Mouse (Mus musculus): ENCODE results near the gene Arsj. TPM values are rescaled to one million over a fixed set of nuclear protein-coding genes. Genes with fewer than 3 reads are reported as not detected.
A peak's percentile ranks its signal among the peaks of the same experiment; 100 is the strongest.

Arsj gene
- total RNA-seq (2021): 1 to 10 TPM; 1.4 to 1.8 TPM

DNA sequence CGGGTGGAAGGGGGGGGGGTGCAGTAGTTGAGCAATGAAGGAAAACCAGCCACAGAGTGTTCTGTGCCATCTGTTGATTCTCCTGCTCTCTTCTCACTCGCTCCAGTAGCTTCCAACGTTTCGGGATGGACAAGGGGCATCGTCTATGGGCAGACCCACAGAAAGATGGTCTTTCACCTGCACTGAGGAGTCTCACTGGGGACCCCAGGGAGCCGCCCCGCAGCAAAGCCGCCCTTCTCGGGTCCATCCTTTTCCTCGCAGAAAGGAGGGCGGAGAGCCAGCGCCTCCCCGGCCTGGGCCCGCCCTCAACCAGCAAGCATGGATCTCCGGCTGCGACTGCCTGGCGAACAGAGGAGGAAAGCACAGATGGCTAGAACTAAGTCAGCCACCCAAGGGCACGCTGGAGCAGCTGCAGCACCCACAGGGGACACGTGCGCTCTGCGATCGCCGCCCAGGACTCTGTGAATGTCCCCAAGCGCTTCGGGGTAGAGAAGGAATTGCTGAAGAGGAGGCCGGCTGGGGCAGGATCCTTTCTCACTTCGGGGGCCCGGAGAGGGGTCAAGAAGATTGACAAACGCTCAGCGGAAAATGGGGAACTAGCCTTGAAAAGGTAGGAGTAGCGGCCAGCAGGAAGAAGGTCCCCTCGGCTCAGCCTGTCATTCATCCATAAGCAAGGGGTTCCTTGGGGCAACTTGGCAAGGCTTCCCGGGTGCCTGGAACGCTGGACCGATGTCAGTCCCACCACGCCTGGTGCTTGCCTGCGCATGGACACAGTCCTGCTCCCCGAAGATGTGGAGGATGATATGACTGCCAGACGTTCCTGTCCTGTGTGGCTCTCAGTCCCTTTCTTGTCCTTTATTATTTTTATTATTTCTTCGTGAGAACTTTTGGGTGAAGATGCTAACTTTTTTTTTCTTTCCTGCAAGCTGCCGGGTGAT, at the start of gene Arsj:
Arsj (plus strand) TSS at position 117 of the 938 bp plus-strand sequence.
- intact Hi-C loops (cut with DNase I): no loop called here
- peak; percentile 67 to 69 for DNase-seq

DNA sequence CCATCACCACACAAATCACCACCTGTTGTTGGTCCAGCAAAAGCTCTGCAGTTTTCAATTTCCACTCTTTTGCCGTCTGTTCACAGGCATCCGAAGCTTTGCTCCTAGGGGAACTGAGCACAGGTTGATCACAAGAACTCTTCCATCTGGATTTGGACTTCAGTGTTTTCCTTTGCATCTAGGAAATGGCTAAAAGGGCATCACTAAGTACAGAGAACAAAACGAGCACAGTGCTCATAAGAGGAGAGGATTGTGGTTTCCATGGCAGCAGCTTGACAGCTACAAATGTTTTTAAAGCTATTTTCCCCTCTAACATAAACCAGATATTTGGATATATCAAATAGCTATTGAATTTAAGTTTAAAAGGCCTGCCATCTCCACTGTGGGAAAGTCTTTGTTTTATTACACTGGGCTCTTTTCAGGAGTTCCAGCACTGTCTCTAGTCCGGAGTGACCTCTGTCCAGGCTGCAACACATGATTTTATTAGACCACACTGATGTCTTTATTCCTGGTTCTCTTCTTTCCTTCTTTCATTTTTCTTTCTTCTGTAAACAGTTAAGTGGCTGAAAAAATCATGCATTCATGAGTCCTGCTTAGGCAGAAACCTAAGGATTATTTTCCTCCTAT, 38.5 kb upstream of the Arsj start:
- intact Hi-C loops (cut with DNase I): no loop called here
- peak; percentile 5 for DNase-seq

DNA sequence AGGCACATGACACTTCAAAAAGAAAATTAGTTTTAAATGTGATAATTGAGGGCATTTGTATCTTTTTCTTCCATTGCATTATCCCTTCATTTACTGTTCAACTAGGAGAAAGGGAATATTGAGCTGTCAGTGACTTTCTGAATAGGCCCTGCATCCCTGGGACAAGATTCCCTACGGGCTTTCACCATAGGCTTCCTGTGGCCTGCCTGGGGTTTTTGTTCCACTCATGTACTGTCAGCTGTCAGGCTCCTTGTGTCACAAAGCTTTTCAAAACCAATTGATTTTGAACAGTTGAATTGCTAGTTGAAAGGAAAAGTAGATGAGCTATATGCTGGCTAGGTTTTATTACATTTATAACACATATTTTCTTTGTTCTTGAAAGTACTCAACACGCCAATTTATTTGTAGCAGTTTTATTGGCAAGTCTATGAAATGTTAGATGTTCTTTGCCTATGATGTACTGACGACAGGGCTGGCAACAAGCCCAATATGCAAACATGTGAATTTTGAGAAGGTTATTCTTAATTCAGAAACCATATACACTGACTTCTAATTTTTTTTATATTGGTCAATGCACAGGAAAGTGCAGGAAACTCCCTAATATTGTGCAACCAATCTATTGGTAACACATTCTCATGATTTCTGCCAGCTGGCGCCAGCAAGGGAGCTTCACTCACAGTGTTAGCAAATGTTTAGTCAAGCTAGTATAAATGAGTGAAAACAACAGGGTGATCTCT, 37.4 kb upstream of the Arsj start:
- peak; percentile 5 to 14 for DNase-seq
- intact Hi-C loops (cut with DNase I): no loop called here

DNA sequence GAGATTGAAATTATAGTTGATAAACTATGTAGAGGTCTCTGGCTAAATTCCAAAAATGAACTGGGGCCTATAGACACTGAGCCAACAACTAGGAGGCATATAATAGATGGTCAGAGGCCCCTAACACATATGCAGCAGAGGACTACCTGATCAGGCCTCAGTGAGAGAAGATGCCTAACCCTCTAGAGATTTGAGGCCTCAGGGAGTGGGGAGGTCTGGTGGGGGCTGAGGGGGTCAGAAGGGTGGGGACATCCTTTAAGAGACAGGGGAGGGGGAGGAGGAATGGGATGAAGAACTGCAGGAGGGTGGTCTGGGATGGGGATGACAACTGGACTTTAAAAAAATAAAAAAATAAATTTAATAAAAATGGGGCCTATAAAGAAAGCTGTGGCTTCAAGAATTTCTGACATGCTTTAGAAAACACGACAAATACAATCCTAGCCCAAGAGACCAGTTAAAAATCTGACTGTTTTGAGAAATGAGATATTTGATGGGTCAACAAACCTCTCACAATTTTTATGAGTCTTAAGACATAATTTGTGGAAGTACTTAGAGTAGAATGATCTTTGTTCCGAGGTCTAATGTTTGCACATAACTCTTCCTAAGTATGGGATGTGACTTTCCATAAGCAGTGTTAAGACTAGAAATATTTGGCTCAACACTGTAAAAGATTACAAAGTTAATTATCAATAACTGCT, 36.7 kb upstream of the Arsj start:
- DNase-seq: no peak
- intact Hi-C loops (cut with DNase I): no loop called here

DNA sequence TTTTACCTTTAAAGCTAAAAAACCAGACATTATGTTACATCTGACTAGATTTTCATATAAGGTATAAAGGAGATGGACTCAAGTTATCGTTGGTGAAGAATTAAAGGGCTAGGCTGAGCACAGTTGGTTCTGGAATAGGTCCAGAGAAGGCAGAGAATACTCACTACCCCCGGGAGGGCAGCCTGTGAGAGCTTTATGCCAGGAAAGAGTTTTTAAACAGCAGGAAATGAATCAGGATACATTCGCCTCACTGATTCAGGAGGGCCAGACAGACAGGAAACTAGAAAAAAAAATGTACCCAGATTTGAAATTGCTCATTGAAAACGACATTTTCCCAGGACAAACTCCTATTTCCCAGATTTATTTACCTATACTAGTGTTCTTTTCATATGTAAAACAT, 28.2 kb upstream of the Arsj start:
- intact Hi-C loops (cut with DNase I): no loop called here

DNA sequence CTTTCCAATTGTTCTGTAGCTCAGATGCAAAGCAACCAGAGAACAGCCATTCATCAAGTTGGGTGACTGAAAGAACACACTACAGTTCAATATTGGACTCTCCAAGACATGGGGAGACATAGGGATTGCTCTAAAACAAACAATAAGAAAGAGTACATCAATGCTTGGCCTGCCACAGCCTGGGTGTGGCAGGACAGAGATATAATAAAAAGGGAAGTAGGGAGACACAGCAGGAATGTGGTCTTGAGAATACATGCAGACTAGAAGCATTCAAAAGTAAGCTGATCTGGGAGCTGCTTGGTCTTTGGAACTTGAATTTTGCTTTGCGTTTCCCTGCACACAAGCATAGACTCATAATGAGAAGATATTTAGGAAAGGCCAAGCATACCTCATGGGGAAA, 18.7 kb upstream of the Arsj start:
- intact Hi-C loops (cut with DNase I): no loop called here
- DNase-seq: no peak

More for the DNA sequence above, 28.2 kb upstream of the Arsj start:
- DNase-seq: no peak

DNA sequence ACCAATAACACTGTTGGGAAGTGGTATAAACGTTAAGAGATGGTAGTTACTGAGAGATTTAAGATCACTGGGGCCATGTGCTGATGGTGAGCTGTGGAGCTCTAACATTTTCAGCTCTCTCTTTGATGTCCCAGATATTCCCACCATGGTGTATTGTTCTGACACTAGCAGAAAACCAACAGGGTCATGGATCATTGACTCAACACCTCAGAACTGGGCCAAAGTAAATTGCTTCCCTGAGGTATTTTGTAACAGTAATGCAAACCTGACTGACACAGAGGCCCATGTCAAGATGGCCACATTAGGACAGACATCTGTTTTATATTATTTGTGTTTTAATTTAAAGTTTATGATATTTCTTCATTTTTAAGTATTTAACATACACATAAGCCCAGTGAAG, 3.7 kb upstream of the Arsj start:
- intact Hi-C loops (cut with DNase I): no loop called here
- no peak for DNase-seq

DNA sequence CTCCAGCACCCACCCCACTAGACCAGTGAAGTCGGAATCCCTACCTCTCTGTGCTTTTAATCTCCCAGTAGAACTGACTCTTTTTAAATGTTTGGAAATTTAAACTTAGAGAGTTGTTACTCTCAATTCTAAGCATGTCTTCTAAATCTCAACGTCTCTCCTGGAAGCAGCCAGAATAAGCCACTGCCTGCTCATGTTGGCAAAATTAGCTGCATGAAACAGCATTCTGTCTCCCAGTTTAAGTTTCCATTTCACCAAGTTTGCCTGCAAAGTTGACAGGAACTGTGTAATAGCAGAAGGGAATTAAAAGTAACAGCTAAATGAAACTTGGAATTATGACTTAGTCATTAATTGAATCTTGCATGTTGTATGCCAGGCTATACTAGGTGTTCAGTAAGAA, 1.1 kb upstream of the Arsj start:
- intact Hi-C loops (cut with DNase I): no loop called here

DNA sequence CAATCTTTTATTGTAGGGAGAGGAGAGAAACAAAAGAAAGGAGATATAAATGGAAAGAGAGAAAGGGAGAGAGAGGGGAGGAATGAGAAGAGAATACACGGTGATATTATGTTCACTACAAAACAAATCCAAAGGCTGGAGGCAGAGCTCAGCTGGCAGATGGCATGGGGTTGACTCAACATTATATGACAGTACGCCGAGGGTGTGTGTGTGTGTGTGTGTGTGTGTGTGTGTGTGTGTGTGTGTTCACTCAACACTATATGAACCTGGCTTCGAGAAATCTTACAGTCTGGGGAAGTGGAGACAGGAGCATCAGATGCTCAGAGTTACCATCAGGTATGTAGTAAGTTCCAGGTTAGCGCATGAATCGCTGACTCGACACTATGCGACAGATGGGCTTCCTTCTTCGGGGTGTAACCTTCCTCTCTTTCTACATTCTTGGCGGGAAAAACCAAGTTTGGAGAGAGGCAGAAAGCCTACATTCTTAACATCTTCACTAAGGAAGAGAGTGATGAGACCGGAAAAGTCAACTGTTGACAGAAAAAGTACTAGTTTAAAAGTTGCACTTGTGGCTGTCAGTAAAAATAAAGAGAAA, 456 bp upstream of the Arsj start:
- intact Hi-C loops (cut with DNase I): no loop called here
- DNase-seq: no peak

More for the DNA sequence above, 1.1 kb upstream of the Arsj start:
- no peak for DNase-seq

DNA sequence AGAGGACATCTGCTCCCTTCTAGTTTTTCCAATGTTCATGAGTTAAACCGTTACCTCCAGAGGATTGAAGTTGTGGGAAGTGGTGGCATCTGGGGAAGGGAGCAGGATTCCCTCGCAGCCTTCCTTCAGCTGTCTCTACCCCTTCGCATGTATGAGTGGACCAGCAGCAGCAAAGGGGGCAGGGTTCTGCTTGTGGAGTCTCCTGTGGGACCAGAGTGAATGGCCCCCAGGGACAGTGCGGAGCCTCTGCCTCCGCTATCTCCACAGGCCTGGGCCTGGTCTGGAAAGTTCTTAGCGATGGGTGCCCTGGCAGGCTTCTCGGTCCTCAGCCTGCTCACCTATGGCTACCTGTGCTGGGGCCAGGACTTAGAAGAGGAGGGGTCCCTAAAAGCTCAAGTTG, 1.1 kb downstream of the Arsj start:
- intact Hi-C loops (cut with DNase I): no loop called here
- no peak for DNase-seq

DNA sequence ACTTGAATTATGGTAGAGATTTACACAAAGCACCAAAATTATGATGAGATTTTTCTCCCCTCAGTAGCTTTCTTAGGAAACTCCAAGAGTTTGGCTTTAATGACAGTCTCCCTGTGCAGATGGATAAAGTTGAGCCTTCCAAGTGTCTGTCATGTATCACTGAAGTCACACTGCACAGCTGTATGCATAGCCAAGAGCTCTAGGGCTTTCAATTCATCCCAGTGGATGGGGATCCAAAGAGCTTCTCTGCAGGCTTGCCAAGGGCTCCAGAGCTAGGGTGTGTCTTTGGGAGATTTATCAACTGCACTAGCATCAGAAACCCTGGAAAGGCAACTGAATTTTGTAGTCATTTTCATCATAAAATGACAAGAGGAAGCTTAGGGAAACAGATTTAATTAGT, 7.1 kb downstream of the Arsj start:
- peak; percentile 52 to 62 for DNase-seq
- intact Hi-C loops (cut with DNase I): no loop called here

DNA sequence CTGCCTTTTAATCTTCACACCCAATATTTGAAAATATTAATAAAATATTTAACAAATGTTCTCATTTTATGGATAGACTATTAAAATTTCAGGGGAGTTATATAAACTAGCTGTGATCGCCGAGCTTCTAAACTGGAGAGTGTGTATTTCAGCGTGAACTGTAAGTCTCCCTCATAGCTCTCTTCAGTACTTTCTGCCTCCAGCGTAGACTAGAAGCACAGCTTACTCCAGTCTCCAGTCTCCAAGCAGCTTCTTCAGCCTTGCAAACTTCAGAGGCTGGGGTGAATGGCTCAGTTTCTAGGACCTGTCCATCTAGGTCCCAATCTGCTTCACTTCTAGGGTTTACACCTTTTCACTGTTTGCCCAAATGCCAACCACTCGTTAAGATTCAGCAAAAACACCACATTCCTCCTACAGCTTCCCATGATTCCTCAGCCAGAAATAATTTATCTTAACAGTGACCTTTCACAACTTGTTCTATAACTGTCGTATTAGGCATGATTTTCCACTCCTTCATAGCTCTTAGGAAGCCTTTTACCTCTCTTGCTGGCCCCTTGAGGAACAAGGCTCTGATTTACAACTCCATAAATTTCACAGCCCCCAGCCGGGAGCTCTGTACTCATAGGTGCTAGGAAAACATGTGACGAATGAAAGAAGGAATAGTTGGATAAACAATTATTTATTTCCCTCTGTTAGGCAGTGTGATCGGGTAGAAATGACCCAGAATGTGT, 9.5 kb downstream of the Arsj start:
- intact Hi-C loops (cut with DNase I): no loop called here

DNA sequence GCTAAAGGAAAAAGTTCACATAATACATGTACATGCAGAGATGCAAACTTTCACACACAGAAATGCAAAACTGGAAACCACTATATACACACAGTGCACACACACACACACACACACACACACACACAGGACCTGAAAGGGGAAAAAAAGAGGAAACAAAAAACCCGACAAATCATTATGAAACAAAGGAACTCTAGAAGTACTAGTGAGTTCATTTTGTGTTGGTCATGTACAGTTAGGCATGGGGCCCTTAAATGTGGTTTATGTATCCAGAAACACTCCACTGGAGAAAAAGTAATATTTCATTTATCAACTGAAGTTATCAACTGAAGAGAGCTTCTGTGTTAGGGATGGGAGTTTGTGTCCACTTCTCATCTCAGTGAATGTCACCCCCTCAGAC, 10.2 kb downstream of the Arsj start:
- no peak for DNase-seq
- intact Hi-C loops (cut with DNase I): no loop called here

More for the DNA sequence above, 9.5 kb downstream of the Arsj start:
- no peak for DNase-seq

DNA sequence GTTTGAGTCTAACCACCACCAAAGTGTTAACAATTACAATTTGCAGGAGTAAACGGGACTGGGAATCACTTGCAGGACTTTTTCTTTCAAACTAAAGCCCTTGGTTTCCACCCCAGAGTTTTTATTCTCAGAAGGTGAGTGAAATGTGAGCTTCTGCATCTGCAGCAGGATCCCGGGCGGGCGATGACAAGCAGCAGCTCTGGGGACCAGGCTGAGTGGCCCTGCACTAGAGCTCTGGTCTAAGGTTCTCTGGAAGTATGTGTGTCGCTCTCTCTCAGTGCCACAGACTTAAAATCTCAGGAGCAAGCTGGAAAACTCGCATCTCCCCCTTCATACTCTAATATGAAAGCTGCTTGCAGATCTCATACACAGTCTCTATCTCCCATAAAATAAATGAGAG, 15.8 kb downstream of the Arsj start:
- intact Hi-C loops (cut with DNase I): no loop called here

DNA sequence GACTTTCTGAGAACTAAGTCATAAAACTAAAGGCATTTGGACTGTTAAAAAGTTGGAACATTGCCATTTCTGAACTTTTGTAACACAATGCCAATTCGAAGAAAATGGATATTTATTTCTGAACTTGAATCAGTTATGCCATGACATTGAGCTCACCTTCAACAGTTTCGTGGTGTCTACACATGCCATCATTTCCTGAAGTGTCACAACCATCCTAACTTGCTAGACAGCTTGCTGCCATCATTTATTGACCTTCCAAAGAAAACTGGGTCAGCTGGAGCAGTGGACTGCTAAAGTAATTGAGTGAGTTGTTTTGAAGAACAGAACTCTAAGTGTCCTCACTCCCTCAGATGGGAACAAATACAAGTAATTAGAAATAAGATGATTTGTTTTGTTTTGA, 16.2 kb downstream of the Arsj start:
- peak; percentile 17 to 22 for DNase-seq
- intact Hi-C loops (cut with DNase I): no loop called here

More for the DNA sequence above, 15.8 kb downstream of the Arsj start:
- DNase-seq: no peak

DNA sequence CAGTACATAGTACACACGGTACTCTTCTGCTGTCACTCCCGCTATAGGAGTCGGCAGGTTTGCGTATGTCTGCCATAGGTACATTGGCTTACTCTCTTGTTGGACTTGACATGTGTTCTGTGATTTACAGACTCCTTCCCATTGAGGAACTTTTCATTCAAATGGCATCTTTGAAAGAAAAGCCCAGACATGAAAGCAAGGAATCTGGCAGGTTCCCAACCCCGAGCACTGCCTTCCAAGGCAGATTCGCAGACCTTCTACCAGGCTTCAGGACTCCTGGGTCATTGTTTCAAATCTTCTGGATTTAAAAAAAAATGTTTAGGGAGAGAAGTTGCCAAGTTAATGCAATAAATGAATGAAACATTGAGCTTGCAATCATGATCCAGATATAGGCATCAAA, 19.8 kb downstream of the Arsj start:
- DNase-seq: no peak
- intact Hi-C loops (cut with DNase I): no loop called here

DNA sequence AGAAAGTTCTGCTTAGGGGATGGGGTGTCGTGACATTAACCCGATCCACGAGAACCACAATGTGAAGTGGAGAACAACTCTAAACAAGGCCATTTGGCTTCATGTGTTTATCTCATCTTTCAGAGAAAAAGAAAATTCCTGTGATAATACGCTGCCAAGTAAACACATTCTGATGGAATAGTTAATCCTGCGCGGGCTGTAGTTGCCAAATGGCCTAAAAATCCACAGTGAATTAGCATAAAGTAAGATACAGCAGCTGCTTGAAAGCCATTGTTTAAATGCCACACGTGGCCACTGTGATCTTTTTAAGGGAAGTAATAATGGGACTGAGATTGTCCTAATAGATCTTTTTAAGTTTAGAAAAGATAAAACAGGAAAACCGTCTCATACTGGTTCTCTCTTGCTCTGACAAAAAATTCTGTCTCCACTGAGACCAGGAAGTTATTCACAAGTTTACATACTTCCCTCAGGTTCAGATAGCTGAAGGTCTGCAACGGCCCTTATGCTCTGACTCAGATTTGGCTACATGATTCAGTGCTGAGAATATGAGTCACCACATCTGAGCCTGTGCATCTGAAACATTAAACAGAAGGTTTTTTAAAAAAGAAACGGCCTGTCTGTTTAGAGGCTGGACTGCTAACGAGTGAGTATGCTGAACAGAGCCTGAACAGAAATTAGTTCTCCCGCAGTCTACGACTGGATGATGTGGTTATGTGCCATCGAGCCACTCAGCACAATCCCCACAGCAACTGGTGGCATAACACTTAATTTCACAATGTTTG, 21.4 kb downstream of the Arsj start:
- intact Hi-C loops (cut with DNase I): no loop called here

DNA sequence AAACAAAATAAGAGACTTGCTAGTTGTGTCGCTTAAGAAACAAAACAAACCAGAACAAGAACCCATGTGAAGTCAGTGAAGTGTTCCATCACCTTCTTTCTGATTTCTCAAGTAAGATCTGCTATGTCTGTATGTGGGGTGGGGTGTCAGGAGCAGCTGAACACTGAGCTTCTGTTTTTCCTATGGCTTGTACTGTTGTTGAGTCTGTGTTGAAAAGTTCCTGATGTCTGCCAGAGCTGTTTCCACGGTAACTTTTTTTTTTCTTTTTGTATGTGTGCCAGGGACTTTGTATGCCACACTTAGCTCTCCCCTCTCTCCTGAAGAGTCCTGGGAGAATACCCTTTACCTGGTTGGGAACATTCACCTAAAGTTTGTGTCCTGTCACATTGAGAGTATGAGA, 34.0 kb downstream of the Arsj start:
- intact Hi-C loops (cut with DNase I): no loop called here
- no peak for DNase-seq

More for the DNA sequence above, 21.4 kb downstream of the Arsj start:
- DNase-seq: no peak
